Mouse (Mus musculus): ENCODE results near the gene Aatk. TPM values are rescaled to one million over a fixed set of nuclear protein-coding genes. Genes with fewer than 3 reads are reported as not detected.

The Aatk gene
- polyA plus RNA-seq, 1 experiment from 2014 or later, result 34.6 TPM

DNA sequence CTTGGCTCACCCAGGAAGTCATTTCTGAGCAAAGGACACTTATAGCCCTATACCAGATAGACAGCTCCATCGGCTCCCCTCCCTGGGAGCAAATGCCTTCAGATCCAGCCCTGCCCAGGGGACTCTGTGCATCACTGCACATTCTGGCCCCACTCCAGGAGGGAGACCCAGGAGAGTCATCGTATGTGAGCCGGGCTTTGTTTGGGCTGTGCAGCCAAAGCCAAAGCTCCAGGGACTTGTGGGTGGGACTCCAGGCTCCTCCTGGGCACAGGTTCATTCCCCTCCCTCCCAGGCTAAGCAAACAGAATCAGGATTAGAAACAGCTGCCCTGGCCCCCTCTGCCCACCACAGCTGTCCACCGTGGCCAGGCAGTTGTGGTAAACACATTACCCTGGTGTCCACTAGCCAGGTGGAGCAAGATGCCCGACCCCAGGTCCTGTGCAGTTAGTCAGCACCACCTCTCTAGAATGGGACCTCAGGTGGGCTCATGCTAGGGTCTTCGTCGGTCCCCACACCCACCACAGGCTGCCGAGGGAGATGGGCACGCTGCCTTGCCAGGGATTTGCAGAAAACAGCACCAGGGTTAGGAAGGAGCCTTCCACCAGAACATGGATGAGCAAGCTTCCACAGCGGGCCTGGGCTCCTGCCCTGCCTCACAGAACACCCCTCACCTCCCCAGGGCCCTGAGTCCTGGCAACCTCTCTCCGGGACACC, 971 bp downstream of the Aatk start:
- H3K9ac ChIP-seq (replicated peaks; ENCODE audit: low read length), result peak overlapping the region; percentile 94
- peak overlapping the region; percentile 89 for H3K4me2 ChIP-seq (ENCODE audit: low read length)
- H3K36me3 ChIP-seq (ENCODE audit: control insufficient read depth, insufficient read depth, low read length), result no peaks in the 10 kb centered on the region
- no peaks in the 10 kb centered on the region; the same call in 1 of the 2 replicates for H3K27me3 ChIP-seq (ENCODE audit: control insufficient read depth, insufficient read depth, low read length)
- H3K4me3 ChIP-seq (replicated peaks; ENCODE audit: low read depth, low read length), result peak overlapping the region; percentile 68
- H3K27ac ChIP-seq (replicated peaks; ENCODE audit: low read depth, low read length), result peak overlapping the region; percentile 89
- 38% methylated on average over 11 of the region's 11 CpGs for WGBS
- DNase-seq (peak; percentile 63), ATAC-seq (ENCODE audit: low FRiP score, low TSS enrichment) (0 out of 2 replicates have a peak, but pooled peaks have one; percentile 9)
- H3K9me3 ChIP-seq (ENCODE audit: control insufficient read depth, low read length), result no peaks in the 10 kb centered on the region
- H3K4me1 ChIP-seq (ENCODE audit: control insufficient read depth, insufficient read depth, low read length), result peaks cover 34% of the 10 kb centered on the region

DNA sequence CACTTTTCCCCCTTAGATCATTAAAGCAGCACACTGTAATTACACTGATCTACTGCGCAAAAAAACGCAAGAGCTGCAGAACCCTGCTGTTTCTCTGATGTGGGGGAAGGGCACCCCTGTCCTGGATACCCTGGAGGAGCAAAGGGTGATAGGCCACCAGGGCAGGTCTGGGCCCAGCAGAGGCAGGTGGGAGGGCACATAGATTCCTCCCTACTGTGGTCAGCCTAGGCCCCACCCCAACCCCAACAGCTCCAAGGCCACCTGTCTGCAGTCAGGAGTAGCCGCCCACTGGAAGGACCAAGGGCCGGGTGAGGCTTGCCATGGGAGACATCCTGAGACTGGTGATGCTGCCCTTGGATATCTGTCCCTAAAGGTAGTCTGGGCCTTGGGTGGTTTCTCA, 1.6 kb downstream of the Aatk start:
- Histone ChIP-seq H3K36me3 (ENCODE audit: control insufficient read depth, insufficient read depth, low read length) (no peaks in the 10 kb centered on the region), H3K27ac (replicated peaks; ENCODE audit: low read depth, low read length) (peak overlapping the region; percentile 89; the same call in 1 of the 2 replicates), H3K9me3 (ENCODE audit: control insufficient read depth, low read length) (no peaks in the 10 kb centered on the region), H3K4me2 (ENCODE audit: low read length) (peak overlapping the region; percentile 89), H3K4me1 (ENCODE audit: control insufficient read depth, insufficient read depth, low read length) (peaks cover 34% of the 10 kb centered on the region), H3K9ac (replicated peaks; ENCODE audit: low read length) (peak overlapping the region; percentile 94), H3K4me3 (replicated peaks; ENCODE audit: low read depth, low read length) (peak overlapping the region; percentile 68), H3K27me3 (ENCODE audit: control insufficient read depth, insufficient read depth, low read length) (no peaks in the 10 kb centered on the region; the same call in 1 of the 2 replicates)
- no peak for ATAC-seq (ENCODE audit: low FRiP score, low TSS enrichment)
- 64% methylated on average over 4 of the region's 4 CpGs for WGBS
- DNase-seq, result no peak

DNA sequence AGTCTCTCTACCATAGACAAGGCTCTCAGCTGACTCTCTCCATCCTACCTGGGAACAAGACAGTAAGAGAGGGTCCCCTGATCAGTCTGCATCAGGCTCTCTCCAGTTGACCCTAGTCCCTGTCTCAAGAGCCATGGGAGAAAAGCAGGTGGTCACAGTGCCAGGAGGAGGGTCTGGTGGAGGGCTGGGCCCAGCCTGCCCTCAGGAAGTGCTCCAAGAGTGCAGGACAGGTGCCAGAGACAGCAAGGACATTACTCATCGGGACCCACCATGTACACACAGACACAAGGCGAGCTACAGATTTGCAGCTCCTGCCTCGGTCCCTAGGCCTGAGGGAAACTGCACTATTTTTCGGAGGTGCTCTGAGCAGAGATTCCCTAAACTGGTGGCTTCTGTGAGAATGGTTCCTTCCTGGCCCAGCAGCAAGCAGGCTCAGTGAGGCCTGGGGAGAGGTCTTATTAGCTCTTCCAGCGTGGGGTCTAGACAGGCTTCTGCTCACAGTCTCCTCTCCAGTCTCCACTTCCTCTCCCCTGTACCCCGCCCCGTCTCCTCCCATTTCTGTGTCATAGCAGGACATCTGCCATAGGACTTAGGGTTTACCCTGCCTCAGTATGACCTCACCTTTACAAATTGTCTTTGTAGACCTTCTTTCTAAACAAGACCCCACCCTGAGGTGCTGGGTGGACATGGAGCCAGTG, 4.7 kb downstream of the Aatk start:
- Histone ChIP-seq H3K36me3 (ENCODE audit: control insufficient read depth, insufficient read depth, low read length) (no peaks in the 10 kb centered on the region), H3K27ac (replicated peaks; ENCODE audit: low read depth, low read length) (no peak overlapping the region), H3K4me1 (ENCODE audit: control insufficient read depth, insufficient read depth, low read length) (peaks cover 18% of the 10 kb centered on the region), H3K9ac (replicated peaks; ENCODE audit: low read length) (no peak overlapping the region), H3K9me3 (ENCODE audit: control insufficient read depth, low read length) (no peaks in the 10 kb centered on the region), H3K27me3 (ENCODE audit: control insufficient read depth, insufficient read depth, low read length) (no peaks in the 10 kb centered on the region), H3K4me3 (replicated peaks; ENCODE audit: low read depth, low read length) (no peak overlapping the region), H3K4me2 (ENCODE audit: low read length) (no peak overlapping the region)
- WGBS, result 80% methylated on average over 7 of the region's 7 CpGs
- DNase-seq, result no peak
- no peak for ATAC-seq (ENCODE audit: low FRiP score, low TSS enrichment)

DNA sequence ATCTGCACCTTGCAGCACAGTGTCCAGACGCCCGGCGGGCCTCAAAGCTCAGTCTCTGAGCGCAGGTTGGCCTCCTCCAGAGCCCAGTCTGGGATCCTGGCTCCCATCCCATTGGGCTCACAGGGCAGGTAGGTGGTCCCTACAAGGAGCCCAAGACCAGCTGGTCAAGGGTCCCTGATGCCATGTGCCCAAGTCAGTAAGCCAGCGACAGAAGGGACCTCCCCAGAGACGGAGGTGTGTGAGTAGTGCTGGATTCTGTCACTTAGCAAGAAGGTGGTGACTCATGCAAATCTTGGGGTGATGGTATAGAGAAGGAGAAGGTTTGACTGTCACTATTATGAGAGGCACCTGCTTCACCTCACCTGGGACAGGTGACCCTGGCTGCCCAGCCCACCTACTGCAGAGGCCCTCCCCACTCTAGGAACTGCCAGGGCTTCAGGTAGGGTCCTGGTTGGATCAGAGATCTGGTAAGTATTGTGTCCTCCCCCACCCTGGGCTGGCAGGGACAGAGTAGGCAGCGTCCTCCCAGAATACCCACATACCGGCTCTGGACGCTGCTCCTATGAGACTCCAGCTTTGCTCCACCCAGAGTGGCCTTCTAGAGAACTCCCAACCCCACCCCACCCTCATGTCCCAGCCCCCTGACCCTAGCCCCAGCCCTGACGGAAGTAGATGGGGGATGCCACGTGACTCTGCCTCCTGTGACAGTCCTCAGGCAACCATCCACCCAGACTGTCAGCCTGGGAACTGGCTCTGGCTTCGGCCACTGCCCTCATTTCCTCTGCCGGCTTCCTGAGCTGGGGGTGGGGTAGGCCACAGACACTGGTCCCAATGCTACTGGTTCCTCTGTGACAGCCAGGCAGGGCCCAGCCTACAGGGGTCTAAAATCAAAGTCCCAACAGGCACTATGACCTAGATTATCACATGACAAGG, 5.5 kb downstream of the Aatk start:
- Histone ChIP-seq H3K9ac (replicated peaks; ENCODE audit: low read length) (no peak overlapping the region), H3K9me3 (ENCODE audit: control insufficient read depth, low read length) (no peaks in the 10 kb centered on the region), H3K27ac (replicated peaks; ENCODE audit: low read depth, low read length) (no peak overlapping the region), H3K27me3 (ENCODE audit: control insufficient read depth, insufficient read depth, low read length) (no peaks in the 10 kb centered on the region), H3K4me2 (ENCODE audit: low read length) (no peak overlapping the region), H3K36me3 (ENCODE audit: control insufficient read depth, insufficient read depth, low read length) (no peaks in the 10 kb centered on the region), H3K4me3 (replicated peaks; ENCODE audit: low read depth, low read length) (no peak overlapping the region), H3K4me1 (ENCODE audit: control insufficient read depth, insufficient read depth, low read length) (peaks cover 18% of the 10 kb centered on the region)
- WGBS, result 70% methylated on average over 13 of the region's 13 CpGs
- ATAC-seq (ENCODE audit: low FRiP score, low TSS enrichment) (no peak), DNase-seq (no peak)

DNA sequence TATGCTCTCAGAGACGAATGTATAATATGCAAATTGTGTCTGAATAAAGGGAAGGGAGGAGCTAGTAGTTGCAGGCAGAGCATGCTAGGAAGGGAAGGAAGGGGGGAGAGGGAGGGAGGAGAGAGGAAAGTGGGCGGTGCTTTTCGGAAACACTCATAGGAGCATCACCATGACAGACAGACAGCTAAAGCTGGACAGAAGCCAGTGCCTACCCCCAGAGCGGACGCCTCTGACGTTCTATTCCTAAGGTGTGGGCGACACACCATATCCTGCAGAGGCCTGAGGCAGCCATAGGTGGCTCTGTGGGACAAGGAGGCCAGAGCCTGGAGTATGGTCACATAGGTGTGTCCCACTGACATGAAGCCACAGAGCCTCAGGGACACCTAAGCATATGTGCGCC, 6.5 kb downstream of the Aatk start:
- no peak overlapping the region for H3K27ac ChIP-seq (replicated peaks; ENCODE audit: low read depth, low read length)
- no peaks in the 10 kb centered on the region for H3K36me3 ChIP-seq (ENCODE audit: control insufficient read depth, insufficient read depth, low read length)
- no peak for ATAC-seq (ENCODE audit: low FRiP score, low TSS enrichment)
- no peak for DNase-seq
- H3K4me1 ChIP-seq (ENCODE audit: control insufficient read depth, insufficient read depth, low read length), result peaks cover 10% of the 10 kb centered on the region
- no peak overlapping the region for H3K4me3 ChIP-seq (replicated peaks; ENCODE audit: low read depth, low read length)
- no peaks in the 10 kb centered on the region for H3K9me3 ChIP-seq (ENCODE audit: control insufficient read depth, low read length)
- H3K4me2 ChIP-seq (ENCODE audit: low read length), result no peak overlapping the region
- WGBS, result 67% methylated on average over 8 of the region's 8 CpGs
- H3K27me3 ChIP-seq (ENCODE audit: control insufficient read depth, insufficient read depth, low read length), result no peaks in the 10 kb centered on the region
- H3K9ac ChIP-seq (replicated peaks; ENCODE audit: low read length), result no peak overlapping the region

DNA sequence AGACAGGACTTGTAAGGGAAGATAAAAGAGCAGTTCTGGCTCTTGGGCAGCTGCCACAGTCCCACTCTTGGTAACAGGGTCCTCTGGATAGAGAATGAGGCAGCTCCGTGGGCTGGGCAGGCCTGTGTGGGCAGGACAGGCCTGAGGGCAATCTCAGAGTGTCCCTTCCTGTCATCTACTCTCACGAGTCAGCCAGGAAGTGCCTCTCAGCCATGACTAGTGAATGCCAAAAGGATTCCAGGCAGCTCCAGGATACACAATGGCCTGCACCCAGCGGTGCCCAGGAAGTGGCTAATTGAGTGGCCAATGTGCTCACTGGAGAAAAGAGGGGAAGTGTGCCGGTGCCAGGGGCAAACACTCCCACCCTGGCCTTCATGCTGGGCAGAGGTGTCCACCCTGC, 7.4 kb downstream of the Aatk start:
- Histone ChIP-seq H3K4me3 (replicated peaks; ENCODE audit: low read depth, low read length) (no peak overlapping the region), H3K9me3 (ENCODE audit: control insufficient read depth, low read length) (no peaks in the 10 kb centered on the region), H3K36me3 (ENCODE audit: control insufficient read depth, insufficient read depth, low read length) (no peaks in the 10 kb centered on the region), H3K4me2 (ENCODE audit: low read length) (no peak overlapping the region), H3K4me1 (ENCODE audit: control insufficient read depth, insufficient read depth, low read length) (peaks cover 5% of the 10 kb centered on the region; the same call in 1 of the 2 replicates), H3K27me3 (ENCODE audit: control insufficient read depth, insufficient read depth, low read length) (no peaks in the 10 kb centered on the region), H3K9ac (replicated peaks; ENCODE audit: low read length) (no peak overlapping the region), H3K27ac (replicated peaks; ENCODE audit: low read depth, low read length) (no peak overlapping the region)
- ATAC-seq (ENCODE audit: low FRiP score, low TSS enrichment), result no peak
- DNase-seq, result no peak
- WGBS, result 52% methylated on average over 4 of the region's 4 CpGs

DNA sequence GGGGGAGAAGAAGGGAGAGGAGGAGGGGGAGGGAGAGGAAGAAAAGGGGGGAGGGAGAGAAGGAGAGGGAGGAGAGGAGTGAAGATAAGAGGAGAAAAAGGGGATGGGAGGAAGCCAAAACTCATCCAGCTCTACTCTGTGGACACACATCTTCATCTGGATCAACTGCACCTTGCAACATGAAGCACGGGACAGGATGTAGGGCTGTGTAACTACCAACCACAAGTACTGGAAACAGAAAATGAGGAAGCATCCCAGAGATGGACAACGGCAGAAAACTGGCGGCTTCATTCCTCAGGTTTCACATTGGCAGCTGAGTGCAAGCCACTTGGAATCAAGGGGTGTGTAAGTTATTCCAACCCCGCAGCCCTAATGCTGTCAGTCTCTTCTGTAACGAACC, 12.2 kb downstream of the Aatk start:
- DNase-seq (no peak), ATAC-seq (ENCODE audit: low FRiP score, low TSS enrichment) (no peak)
- no peaks in the 10 kb centered on the region for H3K36me3 ChIP-seq (ENCODE audit: control insufficient read depth, insufficient read depth, low read length)
- no peak overlapping the region for H3K4me2 ChIP-seq (ENCODE audit: low read length)
- no peaks in the 10 kb centered on the region for H3K4me1 ChIP-seq (ENCODE audit: control insufficient read depth, insufficient read depth, low read length)
- H3K4me3 ChIP-seq (replicated peaks; ENCODE audit: low read depth, low read length), result no peak overlapping the region
- no peaks in the 10 kb centered on the region for H3K9me3 ChIP-seq (ENCODE audit: control insufficient read depth, low read length)
- WGBS, result 77% methylated on average over 5 of the region's 5 CpGs
- no peak overlapping the region for H3K27ac ChIP-seq (replicated peaks; ENCODE audit: low read depth, low read length)
- no peak overlapping the region for H3K9ac ChIP-seq (replicated peaks; ENCODE audit: low read length)
- no peaks in the 10 kb centered on the region for H3K27me3 ChIP-seq (ENCODE audit: control insufficient read depth, insufficient read depth, low read length)

DNA sequence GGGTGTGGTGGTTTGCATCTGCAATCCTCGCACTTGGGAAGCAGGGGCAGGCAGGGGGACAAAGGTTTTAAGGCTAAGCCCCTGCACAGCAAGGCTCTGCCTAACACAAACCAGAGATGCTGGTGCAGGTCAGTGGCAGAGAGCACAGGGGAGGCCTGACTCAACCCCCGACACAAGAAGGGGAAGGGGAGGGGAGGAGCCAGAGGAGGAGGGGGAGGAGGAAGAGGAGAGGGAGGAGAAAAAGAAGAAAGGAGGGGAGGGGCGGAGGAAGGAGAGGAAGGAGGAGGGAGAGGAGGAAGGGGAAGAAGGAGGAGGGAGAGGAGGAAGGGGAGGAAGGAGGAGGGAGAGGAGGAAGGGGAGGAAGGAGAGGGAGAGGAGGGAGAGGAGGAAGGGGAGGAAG, 12.7 kb downstream of the Aatk start:
- no peak for DNase-seq
- 20% methylated on average over 3 of the region's 3 CpGs for WGBS
- Histone ChIP-seq H3K9me3 (ENCODE audit: control insufficient read depth, low read length) (no peaks in the 10 kb centered on the region), H3K27me3 (ENCODE audit: control insufficient read depth, insufficient read depth, low read length) (no peaks in the 10 kb centered on the region), H3K4me3 (replicated peaks; ENCODE audit: low read depth, low read length) (no peak overlapping the region), H3K27ac (replicated peaks; ENCODE audit: low read depth, low read length) (no peak overlapping the region), H3K36me3 (ENCODE audit: control insufficient read depth, insufficient read depth, low read length) (no peaks in the 10 kb centered on the region), H3K4me1 (ENCODE audit: control insufficient read depth, insufficient read depth, low read length) (no peaks in the 10 kb centered on the region), H3K9ac (replicated peaks; ENCODE audit: low read length) (no peak overlapping the region), H3K4me2 (ENCODE audit: low read length) (no peak overlapping the region)
- ATAC-seq (ENCODE audit: low FRiP score, low TSS enrichment), result no peak

All from midbrain, embryonic 14.5 days (tissue).